Mouse (Mus musculus) C2C12 (cell line): ENCODE measurements around the gene Tor4a.

Experiments
- CEBPB ChIP-seq: IDR thresholded peaks from one replicate; pipeline ENCODE4 v1.6.1; 2011; ENCODE audit warnings: low read depth, mild to moderate bottlenecking, control low read depth, moderate library complexity
- CTCF ChIP-seq: IDR thresholded peaks from one replicate; pipeline ENCODE4 v1.5.1; 2011; ENCODE audit not compliant: control insufficient read depth, insufficient read depth, insufficient read length
- FOSL1 ChIP-seq: IDR thresholded peaks from one replicate; pipeline ENCODE4 v1.8.0; 2011; ENCODE audit warnings: mild to moderate bottlenecking, low read length; ENCODE audit not compliant: poor library complexity, insufficient read depth, severe bottlenecking
- MAX ChIP-seq: IDR thresholded peaks from one replicate; pipeline ENCODE4 v1.6.1; 2011; ENCODE audit warnings: mild to moderate bottlenecking, control low read depth
- MYOD1 ChIP-seq: IDR thresholded peaks from one replicate; pipeline ENCODE4 v1.6.1; 2011; ENCODE audit warnings: low read depth; ENCODE audit not compliant: control insufficient read depth, insufficient read length
- MYOG ChIP-seq: IDR thresholded peaks from one replicate; pipeline ENCODE4 v1.6.1; 2011; ENCODE audit not compliant: control insufficient read depth, insufficient read length; ENCODE audit errors: extremely low read depth
- USF1 ChIP-seq: IDR thresholded peaks from one replicate; pipeline ENCODE4 v1.6.1; 2011; ENCODE audit warnings: low read depth, mild to moderate bottlenecking, control low read depth, moderate library complexity

- TF ChIP-seq CTCF = no peak
- TF ChIP-seq MAX = no peak
- TF ChIP-seq FOSL1 = no peak
- TF ChIP-seq CEBPB = no peak
- no peak for TF ChIP-seq USF1
- no peak for TF ChIP-seq MYOG
- no peak for TF ChIP-seq MYOD1
Observed at GRCm38 (mm10) chr2:25184496-25184895, 12.2 kb downstream of the Tor4a start.
